Mouse (Mus musculus) forebrain, embryonic 11.5 days (tissue): ENCODE results near the gene Prkca. TPM values are rescaled to one million over a fixed set of nuclear protein-coding genes. Genes with fewer than 3 reads are reported as not detected.

ENCODE experiments used
- ATAC-seq: fragments of 200-750 bp; cut with Nextera tagmentation; replicated peaks from 2 replicates; pipeline ENCODE4 v1.8.0; 2017; ENCODE audit warnings: moderate TSS enrichment; ENCODE audit not compliant: low FRiP score
- DNase-seq: peaks from one replicate; pipeline ENCODE4 v3.0.0-alpha.2; 2017; ENCODE audit warnings: low spot score
- H3K27ac ChIP-seq: fragments of 300-500 bp; sonication (generic); 2 replicates; pipeline ENCODE4 v1.5.1; 2014; ENCODE audit warnings: low read depth, low read length
- H3K27me3 ChIP-seq: fragments of 300-500 bp; sonication (generic); 2 replicates; pipeline ENCODE4 v1.6.1; 2014; ENCODE audit warnings: mild to moderate bottlenecking, low read length, mixed read lengths; ENCODE audit not compliant: control insufficient read depth, insufficient read depth
- H3K36me3 ChIP-seq: fragments of 300-500 bp; sonication (generic); 2 replicates; pipeline ENCODE4 v1.6.1; 2014; ENCODE audit warnings: mild to moderate bottlenecking, low read length, moderate library complexity, mixed read lengths; ENCODE audit not compliant: control insufficient read depth, insufficient read depth
- H3K4me1 ChIP-seq: fragments of 300-500 bp; sonication (generic); replicated peaks from 2 replicates; pipeline ENCODE4 v1.6.1; 2014; ENCODE audit warnings: low read length, mixed read lengths; ENCODE audit not compliant: control insufficient read depth, insufficient read depth
- H3K4me2 ChIP-seq: fragments of 300-500 bp; sonication (generic); 2 replicates; pipeline ENCODE4 v1.6.1; 2014; ENCODE audit warnings: low read depth, mild to moderate bottlenecking, low read length, moderate library complexity, mixed read lengths; ENCODE audit not compliant: severe bottlenecking
- H3K4me3 ChIP-seq: fragments of 300-500 bp; sonication (generic); 2 replicates; pipeline ENCODE4 v1.5.1; 2014; ENCODE audit warnings: low read depth, low read length
- H3K9ac ChIP-seq: fragments of 300-500 bp; sonication (generic); 2 replicates; pipeline ENCODE4 v1.6.1; 2014; ENCODE audit warnings: low read length
- H3K9me3 ChIP-seq: fragments of 300-500 bp; sonication (generic); 2 replicates; pipeline ENCODE4 v1.6.1; 2016; ENCODE audit warnings: low read length, mixed read lengths; ENCODE audit not compliant: control insufficient read depth
- WGBS: fragments of 180-500 bp; shearing (Covaris S2); extraction: QIAGEN DNeasy Blood & Tissue Kit; methylation state at CpG from one replicate; pipeline ENCODE4 v1.1.7; 2014; 5-methylcytosine and 5-hydroxymethylcytosine counted together
- polyA plus RNA-seq: library from polyadenylated mRNA; unstranded; fragments of >200 nt; fragmentation: Nextera tagmentation; extraction: Ambion mirVana; gene quantifications from 2 replicates; pipeline ENCODE4 v1.2.1, GENCODE M21; 2014

Gene Prkca
- polyA plus RNA-seq, 1 experiment from 2014 or later, result 5.2 TPM

GRCm38 (mm10) chr11:108029321-108029720 lies 314.4 kb downstream of the Prkca start:
- H3K27me3 ChIP-seq, result no peaks in the 10 kb centered on the region
- H3K9me3 ChIP-seq, result no peaks in the 10 kb centered on the region
- H3K27ac ChIP-seq, result no peak overlapping the region
- no peaks in the 10 kb centered on the region for H3K36me3 ChIP-seq
- DNase-seq, result no peak
- no peak for ATAC-seq
- H3K9ac ChIP-seq, result no peak overlapping the region
- 94% methylated on average over 11 of the region's 11 CpGs for WGBS
- H3K4me2 ChIP-seq, result no peak overlapping the region
- H3K4me1 ChIP-seq, result 0 out of 2 replicates have a peak, but pooled peaks cover 4% of the 10 kb centered on the region
- no peak overlapping the region for H3K4me3 ChIP-seq

- DNase-seq (no peak), ATAC-seq (no peak)
- Histone ChIP-seq H3K27me3 (no peaks in the 10 kb centered on the region), H3K36me3 (no peaks in the 10 kb centered on the region), H3K4me3 (no peak overlapping the region), H3K27ac (no peak overlapping the region), H3K9me3 (no peaks in the 10 kb centered on the region), H3K4me1 (no peaks in the 10 kb centered on the region), H3K9ac (no peak overlapping the region), H3K4me2 (no peak overlapping the region)
- 76% methylated on average over 12 of the region's 12 CpGs for WGBS
Observed at GRCm38 (mm10) chr11:108028398-108028797, 315.3 kb downstream of the Prkca start.

- no peak overlapping the region for H3K4me3 ChIP-seq
- H3K27ac ChIP-seq, result no peak overlapping the region
- no peaks in the 10 kb centered on the region for H3K4me1 ChIP-seq
- H3K27me3 ChIP-seq, result no peaks in the 10 kb centered on the region
- H3K4me2 ChIP-seq, result no peak overlapping the region
- no peaks in the 10 kb centered on the region for H3K9me3 ChIP-seq
- no peak for DNase-seq
- WGBS, result 61% methylated on average over 7 of the region's 7 CpGs
- no peak for ATAC-seq
- H3K9ac ChIP-seq, result no peak overlapping the region
- no peaks in the 10 kb centered on the region for H3K36me3 ChIP-seq
Observed at GRCm38 (mm10) chr11:108025726-108026425, 317.9 kb downstream of the Prkca start.

- ATAC-seq (no peak), DNase-seq (peak; percentile 34)
- no peaks in the 10 kb centered on the region for H3K27me3 ChIP-seq
- no peak overlapping the region for H3K9ac ChIP-seq
- H3K4me1 ChIP-seq, result no peaks in the 10 kb centered on the region
- H3K36me3 ChIP-seq, result no peaks in the 10 kb centered on the region
- no peaks in the 10 kb centered on the region for H3K9me3 ChIP-seq
- H3K4me2 ChIP-seq, result no peak overlapping the region
- no peak overlapping the region for H3K4me3 ChIP-seq
- H3K27ac ChIP-seq, result no peak overlapping the region
- WGBS, result 85% methylated on average over 14 of the region's 14 CpGs
Observed at GRCm38 (mm10) chr11:108023188-108023587, 320.5 kb downstream of the Prkca start.

DNA sequence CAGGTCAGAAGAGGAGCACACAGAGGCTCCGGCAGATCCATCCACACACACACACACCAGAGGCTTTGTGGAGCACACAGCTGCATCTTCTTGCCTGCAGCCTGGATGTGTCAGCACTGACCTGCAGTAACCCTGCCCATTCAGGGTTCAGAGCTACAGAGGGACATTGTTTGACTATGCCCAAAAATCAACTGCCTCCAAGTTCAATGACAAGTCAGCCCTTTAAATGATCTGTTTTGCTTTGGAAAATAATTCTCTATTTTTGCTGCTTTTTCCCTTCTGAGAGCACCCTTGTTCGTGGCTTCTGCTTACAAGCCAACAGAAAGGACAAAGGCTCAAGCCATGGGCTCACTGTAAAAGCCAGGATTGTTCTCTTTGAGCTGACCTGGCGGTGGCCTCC lies 322.8 kb downstream of the Prkca start:
- WGBS, result 82% methylated on average over 3 of the region's 3 CpGs
- Histone ChIP-seq H3K4me2 (no peak overlapping the region), H3K4me1 (no peaks in the 10 kb centered on the region), H3K27ac (no peak overlapping the region), H3K27me3 (no peaks in the 10 kb centered on the region), H3K4me3 (no peak overlapping the region), H3K9me3 (no peaks in the 10 kb centered on the region), H3K36me3 (no peaks in the 10 kb centered on the region), H3K9ac (no peak overlapping the region)
- DNase-seq (no peak), ATAC-seq (no peak)

DNA sequence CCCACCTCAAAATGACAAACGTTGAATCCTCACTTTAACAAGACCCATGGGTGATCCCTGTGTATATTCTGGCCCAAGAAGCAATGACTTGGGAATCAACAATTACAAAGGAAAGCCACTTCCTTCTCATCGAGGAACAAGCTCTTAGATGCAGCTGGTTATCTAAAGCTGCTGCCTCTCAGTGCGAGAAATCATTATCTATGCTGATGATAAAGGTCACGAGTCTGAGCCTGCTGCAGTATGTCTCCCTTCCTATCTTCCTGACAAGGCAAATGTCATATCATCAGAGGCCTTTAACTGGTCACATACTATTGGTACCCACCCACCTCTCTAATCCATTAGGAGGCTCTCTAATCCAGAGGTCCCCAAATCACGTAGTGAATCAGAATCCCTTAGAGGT lies 328.4 kb downstream of the Prkca start:
- Histone ChIP-seq H3K4me3 (no peak overlapping the region), H3K27me3 (no peaks in the 10 kb centered on the region), H3K9ac (no peak overlapping the region), H3K36me3 (no peaks in the 10 kb centered on the region), H3K9me3 (no peaks in the 10 kb centered on the region), H3K4me1 (no peaks in the 10 kb centered on the region), H3K4me2 (no peak overlapping the region), H3K27ac (no peak overlapping the region)
- ATAC-seq, result no peak
- WGBS, result 87% methylated on average over 5 of the region's 5 CpGs
- DNase-seq, result no peak

DNA sequence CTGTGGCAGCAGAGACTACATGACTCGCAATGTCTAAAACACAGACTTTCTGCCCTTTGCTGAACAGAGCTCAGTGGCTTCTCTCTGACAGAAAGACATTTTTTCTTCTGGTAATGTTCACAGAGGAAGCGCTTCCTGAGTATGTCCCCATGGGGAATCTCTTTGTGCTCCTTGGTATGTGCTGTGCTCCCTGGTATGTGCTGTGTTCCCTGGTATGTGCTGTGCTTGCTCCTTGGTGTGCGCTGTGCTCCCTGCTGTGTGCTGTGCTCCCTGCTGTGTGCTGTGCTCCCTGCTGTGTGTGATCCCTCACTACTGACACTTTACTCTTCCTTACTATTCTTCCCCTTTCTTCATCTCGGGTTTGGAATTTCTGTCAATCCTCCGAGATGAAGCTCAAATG lies 330.3 kb downstream of the Prkca start:
- no peaks in the 10 kb centered on the region for H3K27me3 ChIP-seq
- H3K9ac ChIP-seq, result no peak overlapping the region
- no peaks in the 10 kb centered on the region for H3K9me3 ChIP-seq
- H3K4me3 ChIP-seq, result no peak overlapping the region
- DNase-seq, result no peak
- ATAC-seq, result no peak
- H3K36me3 ChIP-seq, result no peaks in the 10 kb centered on the region
- no peak overlapping the region for H3K4me2 ChIP-seq
- 60% methylated on average over 5 of the region's 5 CpGs for WGBS
- H3K27ac ChIP-seq, result no peak overlapping the region
- no peaks in the 10 kb centered on the region for H3K4me1 ChIP-seq

DNA sequence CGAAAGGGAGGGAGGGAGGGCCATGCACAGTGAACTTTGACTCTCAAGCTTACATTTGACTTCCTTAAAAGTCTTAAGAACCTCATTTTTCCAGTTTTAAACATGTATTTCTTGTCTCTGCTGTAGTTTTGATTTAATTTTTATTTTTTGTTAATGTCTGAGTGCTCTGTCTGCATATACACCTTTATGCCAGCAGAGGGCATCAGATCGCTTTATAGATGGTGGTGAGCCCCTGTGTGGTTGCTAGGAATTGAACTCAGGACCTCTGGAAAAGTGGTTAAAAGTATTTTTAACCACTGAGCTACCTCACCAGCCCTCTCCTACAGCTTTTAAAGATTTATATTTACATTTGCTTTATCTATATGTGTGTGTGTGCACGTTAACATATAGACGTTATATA lies 333.3 kb downstream of the Prkca start:
- ATAC-seq, result no peak
- no peaks in the 10 kb centered on the region for H3K36me3 ChIP-seq
- H3K9ac ChIP-seq, result no peak overlapping the region
- no peaks in the 10 kb centered on the region for H3K9me3 ChIP-seq
- H3K4me2 ChIP-seq, result no peak overlapping the region
- no peak for DNase-seq
- WGBS, result 78% methylated on average over 4 of the region's 4 CpGs
- H3K27ac ChIP-seq, result no peak overlapping the region
- H3K4me3 ChIP-seq, result no peak overlapping the region
- no peaks in the 10 kb centered on the region for H3K27me3 ChIP-seq
- no peaks in the 10 kb centered on the region for H3K4me1 ChIP-seq

- H3K4me1 ChIP-seq, result no peaks in the 10 kb centered on the region
- H3K27me3 ChIP-seq, result no peaks in the 10 kb centered on the region
- 69% methylated on average over 3 of the region's 3 CpGs for WGBS
- no peak for DNase-seq
- H3K36me3 ChIP-seq, result no peaks in the 10 kb centered on the region
- H3K9ac ChIP-seq, result no peak overlapping the region
- no peaks in the 10 kb centered on the region for H3K9me3 ChIP-seq
- H3K4me3 ChIP-seq, result no peak overlapping the region
- H3K4me2 ChIP-seq, result no peak overlapping the region
- ATAC-seq, result no peak
- H3K27ac ChIP-seq, result no peak overlapping the region
Observed at GRCm38 (mm10) chr11:107998891-107999290, 344.8 kb downstream of the Prkca start.
